ENCODE assay signal across 17 mouse cellular contexts in genomic region chr3:83589127-83589526, GRCm38 (mm10).
DNase-seq lines count a peak whose midpoint lies in the region; ATAC-seq and TF ChIP-seq lines count a peak whose summit lies in the region.
"Had no signal": no experiment of that assay in that cellular context is flagged by ENCODE, and none has a peak within 500 bp of the region (broad histone marks: within the 10 kb centered on the region; RNA-seq: fewer than 3 reads in every experiment).

No protein-coding gene starts in this region.

- no peaks in the 10 kb centered on the region for H3K36me3 ChIP-seq in forebrain, embryonic 11.5 days (ENCODE audit: control insufficient read depth, insufficient read depth, low read length)
- H3K36me3 ChIP-seq in forebrain, postnatal 0 days (ENCODE audit: insufficient read depth), result no peaks in the 10 kb centered on the region
- no peaks in the 10 kb centered on the region; the same call in 1 of the 2 replicates for H3K36me3 ChIP-seq in E14TG2a.4 (ENCODE audit: insufficient read depth, low read length)
- no peaks in the 10 kb centered on the region for H3K36me3 ChIP-seq in hindbrain, embryonic 13.5 days
- H3K36me3 ChIP-seq: limb, embryonic 15.5 days had no signal

- H3K4me1 ChIP-seq in forebrain, embryonic 11.5 days (replicated peaks; ENCODE audit: control insufficient read depth, insufficient read depth, low read length), result no peaks in the 10 kb centered on the region
- no peaks in the 10 kb centered on the region for H3K4me1 ChIP-seq in forebrain, postnatal 0 days (ENCODE audit: insufficient read depth)
- H3K4me1 ChIP-seq in E14TG2a.4 (replicated peaks; ENCODE audit: low read depth, low read length), result peaks cover 52% of the 10 kb centered on the region
- H3K4me1 ChIP-seq in hindbrain, embryonic 13.5 days (replicated peaks), result 0 out of 2 replicates have a peak, but pooled peaks cover 5% of the 10 kb centered on the region
- H3K4me1 ChIP-seq: limb, embryonic 15.5 days had no signal

- peak overlapping the region; percentile 21; the same call in 1 of the 2 replicates for H3K4me2 ChIP-seq in forebrain, embryonic 11.5 days (ENCODE audit: low read depth, low read length, severe bottlenecking)
- no peak overlapping the region for H3K4me2 ChIP-seq in forebrain, postnatal 0 days (ENCODE audit: low read depth)
- H3K4me2 ChIP-seq in hindbrain, embryonic 13.5 days, result peak overlapping the region; percentile 30
- H3K4me2 ChIP-seq: limb, embryonic 15.5 days had no signal

- peak; percentile 67; the same call in 1 of the 2 replicates for ATAC-seq in forebrain, embryonic 11.5 days (replicated peaks; ENCODE audit: low FRiP score)
- no peak for ATAC-seq in forebrain, postnatal 0 days
- no peak for ATAC-seq in hindbrain, embryonic 13.5 days (ENCODE audit: low FRiP score)

- H3K9ac ChIP-seq in forebrain, embryonic 11.5 days (ENCODE audit: low read length), result no peak overlapping the region
- H3K9ac ChIP-seq in forebrain, postnatal 0 days, result no peak overlapping the region
- no peak overlapping the region for H3K9ac ChIP-seq in hindbrain, embryonic 13.5 days
- H3K9ac ChIP-seq: limb, embryonic 15.5 days had no signal

- H3K9me3 ChIP-seq in forebrain, embryonic 11.5 days (ENCODE audit: control insufficient read depth, low read length), result no peaks in the 10 kb centered on the region
- no peaks in the 10 kb centered on the region for H3K9me3 ChIP-seq in forebrain, postnatal 0 days (ENCODE audit: low read length)
- peaks cover 26% of the 10 kb centered on the region for H3K9me3 ChIP-seq in E14TG2a.4 (ENCODE audit: low read length)
- 0 out of 2 replicates have a peak, but pooled peaks cover 10% of the 10 kb centered on the region for H3K9me3 ChIP-seq in hindbrain, embryonic 13.5 days
- H3K9me3 ChIP-seq: limb, embryonic 15.5 days had no signal

- H3K27me3 ChIP-seq in forebrain, embryonic 11.5 days (ENCODE audit: control insufficient read depth, insufficient read depth, low read length), result no peaks in the 10 kb centered on the region
- no peaks in the 10 kb centered on the region for H3K27me3 ChIP-seq in forebrain, postnatal 0 days (ENCODE audit: insufficient read depth, low read length)
- no peaks in the 10 kb centered on the region for H3K27me3 ChIP-seq in E14TG2a.4 (ENCODE audit: insufficient read depth, low read length)
- H3K27me3 ChIP-seq in hindbrain, embryonic 13.5 days, result peaks cover 27% of the 10 kb centered on the region
- H3K27me3 ChIP-seq: CH12.LX; limb, embryonic 15.5 days had no signal

- H3K27ac ChIP-seq in forebrain, embryonic 11.5 days (ENCODE audit: low read depth, low read length), result no peak overlapping the region
- no peak overlapping the region for H3K27ac ChIP-seq in forebrain, postnatal 0 days (ENCODE audit: low read depth, low read length)
- H3K27ac ChIP-seq in hindbrain, embryonic 13.5 days, result no peak overlapping the region
- H3K27ac ChIP-seq: limb, embryonic 15.5 days had no signal

- no peak overlapping the region for H3K4me3 ChIP-seq in forebrain, embryonic 11.5 days (ENCODE audit: low read depth, low read length)
- no peak overlapping the region for H3K4me3 ChIP-seq in forebrain, postnatal 0 days (ENCODE audit: low read depth, low read length)
- H3K4me3 ChIP-seq in E14TG2a.4 (replicated peaks; ENCODE audit: low read length), result peak overlapping the region; percentile 27; the same call in 1 of the 2 replicates
- no peak overlapping the region for H3K4me3 ChIP-seq in hindbrain, embryonic 13.5 days
- H3K4me3 ChIP-seq: limb, embryonic 15.5 days had no signal

- TF ChIP-seq CTCF in forebrain, postnatal 0 days (IDR thresholded peaks at IDR 0.05; ENCODE audit: low read depth), result no peak
- no peak for TF ChIP-seq CTCF in E14TG2a.4 (conservative IDR thresholded peaks at IDR 0.05; ENCODE audit: low read length)

- DNase-seq in forebrain, embryonic 11.5 days (ENCODE audit: low spot score), result no peak
- DNase-seq in forebrain, postnatal 0 days, result no peak
- peak; percentile 38 for DNase-seq in embryo, embryonic 11 days
- DNase-seq in thymus, postnatal 10 days (ENCODE audit: low spot score in 2 of 2), result no peak
- no peak for DNase-seq in layer of hippocampus, adult 9-11 months
- DNase-seq in urinary bladder, postnatal 4 days (ENCODE audit: low spot score in 2 of 2), result no peak
- DNase-seq: cerebellum, adult 11 months; cerebellum, postnatal 36 days; heart, adult 18-20 months; kidney, adult 11 months; lung, adult 18-20 months; spleen, adult 18-20 months; thymus, postnatal 4 days had no signal

- WGBS in forebrain, embryonic 11.5 days, result 20% methylated on average over 8 of the region's 8 CpGs
- WGBS in forebrain, postnatal 0 days, result 17% methylated on average over 8 of the region's 8 CpGs
- 20% methylated on average over 8 of the region's 8 CpGs for WGBS in hindbrain, embryonic 13.5 days
